In genomic region chr2:110528191-110528590, GRCm38 (mm10) we compare ENCODE assay signal across 15 mouse cellular contexts.
DNase-seq lines count a peak whose midpoint lies in the region; ATAC-seq and TF ChIP-seq lines count a peak whose summit lies in the region.
"Had no signal": no experiment of that assay in that cellular context is flagged by ENCODE, and none has a peak within 500 bp of the region (broad histone marks: within the 10 kb centered on the region; RNA-seq: fewer than 3 reads in every experiment).

No protein-coding gene starts in this region.

- no peaks in the 10 kb centered on the region for H3K9me3 ChIP-seq in hindbrain, embryonic 11.5 days (ENCODE audit: control insufficient read depth, low read length)
- no peaks in the 10 kb centered on the region for H3K9me3 ChIP-seq in hindbrain, embryonic 13.5 days
- H3K9me3 ChIP-seq in lung, postnatal 0 days (ENCODE audit: low read length): no peaks in the 10 kb centered on the region
- no peaks in the 10 kb centered on the region for H3K9me3 ChIP-seq in stomach, embryonic 16.5 days (replicated peaks; ENCODE audit: control insufficient read depth, low read length)
- H3K9me3 ChIP-seq: heart, embryonic 15.5 days; hindbrain, embryonic 15.5 days; liver, embryonic 12.5 days; midbrain, embryonic 13.5 days had no signal

- H3K9ac ChIP-seq in hindbrain, embryonic 11.5 days (ENCODE audit: low read depth, low read length): no peak overlapping the region
- H3K9ac ChIP-seq in hindbrain, embryonic 13.5 days: no peak overlapping the region
- no peak overlapping the region for H3K9ac ChIP-seq in lung, postnatal 0 days (replicated peaks; ENCODE audit: low read depth)
- no peak overlapping the region for H3K9ac ChIP-seq in stomach, embryonic 16.5 days (ENCODE audit: low read length)
- H3K9ac ChIP-seq: heart, embryonic 15.5 days; hindbrain, embryonic 15.5 days; liver, embryonic 12.5 days; midbrain, embryonic 13.5 days had no signal

- H3K27me3 ChIP-seq in hindbrain, embryonic 11.5 days (ENCODE audit: control insufficient read depth, insufficient read depth, low read length): no peaks in the 10 kb centered on the region
- no peaks in the 10 kb centered on the region for H3K27me3 ChIP-seq in hindbrain, embryonic 13.5 days
- no peaks in the 10 kb centered on the region for H3K27me3 ChIP-seq in lung, postnatal 0 days (replicated peaks; ENCODE audit: insufficient read depth, low read length)
- no peaks in the 10 kb centered on the region for H3K27me3 ChIP-seq in stomach, embryonic 16.5 days (ENCODE audit: control insufficient read depth, insufficient read depth, low read length)
- H3K27me3 ChIP-seq: heart, embryonic 15.5 days; hindbrain, embryonic 15.5 days; liver, embryonic 12.5 days; midbrain, embryonic 13.5 days had no signal

- H3K4me3 ChIP-seq in hindbrain, embryonic 11.5 days (ENCODE audit: low read depth, low read length): no peak overlapping the region
- no peak overlapping the region for H3K4me3 ChIP-seq in hindbrain, embryonic 13.5 days
- no peak overlapping the region for H3K4me3 ChIP-seq in lung, postnatal 0 days (ENCODE audit: low read depth, low read length)
- no peak overlapping the region for H3K4me3 ChIP-seq in stomach, embryonic 16.5 days (replicated peaks; ENCODE audit: low read length)
- H3K4me3 ChIP-seq: heart, embryonic 15.5 days; hindbrain, embryonic 15.5 days; liver, embryonic 12.5 days; midbrain, embryonic 13.5 days had no signal

- H3K4me2 ChIP-seq in hindbrain, embryonic 11.5 days (replicated peaks; ENCODE audit: low read depth, low read length): no peak overlapping the region
- no peak overlapping the region for H3K4me2 ChIP-seq in hindbrain, embryonic 13.5 days
- H3K4me2 ChIP-seq in lung, postnatal 0 days (replicated peaks; ENCODE audit: low read depth, low read length): no peak overlapping the region
- no peak overlapping the region for H3K4me2 ChIP-seq in stomach, embryonic 16.5 days (ENCODE audit: low read depth, low read length)
- H3K4me2 ChIP-seq: heart, embryonic 15.5 days; hindbrain, embryonic 15.5 days; liver, embryonic 12.5 days; midbrain, embryonic 13.5 days had no signal

- H3K4me1 ChIP-seq in hindbrain, embryonic 11.5 days (replicated peaks; ENCODE audit: control insufficient read depth, insufficient read depth, low read length): no peaks in the 10 kb centered on the region
- H3K4me1 ChIP-seq in hindbrain, embryonic 13.5 days (replicated peaks): no peaks in the 10 kb centered on the region
- H3K4me1 ChIP-seq in lung, postnatal 0 days (ENCODE audit: insufficient read depth, low read depth, low read length): no peaks in the 10 kb centered on the region
- no peaks in the 10 kb centered on the region for H3K4me1 ChIP-seq in stomach, embryonic 16.5 days (ENCODE audit: control insufficient read depth, insufficient read depth, low read length)
- H3K4me1 ChIP-seq: heart, embryonic 15.5 days; hindbrain, embryonic 15.5 days; liver, embryonic 12.5 days; midbrain, embryonic 13.5 days had no signal

- no peak overlapping the region for H3K27ac ChIP-seq in hindbrain, embryonic 11.5 days (ENCODE audit: low read depth, low read length)
- no peak overlapping the region for H3K27ac ChIP-seq in hindbrain, embryonic 13.5 days
- H3K27ac ChIP-seq in lung, postnatal 0 days (ENCODE audit: low read length): no peak overlapping the region
- H3K27ac ChIP-seq in stomach, embryonic 16.5 days (ENCODE audit: low read length): no peak overlapping the region
- H3K27ac ChIP-seq: heart, embryonic 15.5 days; hindbrain, embryonic 15.5 days; liver, embryonic 12.5 days; midbrain, embryonic 13.5 days had no signal

- peak; percentile 10 for DNase-seq in hindbrain, embryonic 11.5 days (ENCODE audit: low spot score)
- peak; percentile 21 for DNase-seq in lung, postnatal 0 days (ENCODE audit: low spot score)
- no peak for DNase-seq in lung, adult 18-20 months
- DNase-seq in forelimb bud, embryonic 11.5 days (ENCODE audit: low read depth, low spot score): peak; percentile 46
- no peak for DNase-seq in ovary, postnatal 36 days (ENCODE audit: low spot score)
- no peak for DNase-seq in spleen, adult 18-20 months
- DNase-seq: cerebellum, adult 2 months; lung, postnatal 4 days; thymus, postnatal 36 days had no signal

- TF ChIP-seq CTCF in lung, postnatal 0 days (IDR thresholded peaks at IDR 0.05): no peak

- ATAC-seq in hindbrain, embryonic 11.5 days (ENCODE audit: low FRiP score): no peak
- ATAC-seq in hindbrain, embryonic 13.5 days (ENCODE audit: low FRiP score): no peak
- no peak for ATAC-seq in lung, postnatal 0 days
- ATAC-seq in stomach, embryonic 16.5 days (ENCODE audit: insufficient read depth, low FRiP score): peak; percentile 50; the same call in 1 of the 2 replicates
- ATAC-seq: liver, embryonic 12.5 days; midbrain, embryonic 13.5 days had no signal

- no peak for TF ChIP-seq EP300 in lung, postnatal 0 days (IDR thresholded peaks at IDR 0.05)

- no peaks in the 10 kb centered on the region for H3K36me3 ChIP-seq in hindbrain, embryonic 11.5 days (ENCODE audit: control insufficient read depth, insufficient read depth, low read length)
- H3K36me3 ChIP-seq in hindbrain, embryonic 13.5 days: no peaks in the 10 kb centered on the region
- H3K36me3 ChIP-seq in lung, postnatal 0 days (ENCODE audit: insufficient read depth, low read length): no peaks in the 10 kb centered on the region
- H3K36me3 ChIP-seq in stomach, embryonic 16.5 days (ENCODE audit: control insufficient read depth, insufficient read depth, low read length): no peaks in the 10 kb centered on the region
- H3K36me3 ChIP-seq: heart, embryonic 15.5 days; hindbrain, embryonic 15.5 days; liver, embryonic 12.5 days; midbrain, embryonic 13.5 days had no signal

- WGBS in hindbrain, embryonic 11.5 days: 57% methylated on average over 3 of the region's 3 CpGs
- WGBS in hindbrain, embryonic 13.5 days: 75% methylated on average over 3 of the region's 3 CpGs
- WGBS in lung, postnatal 0 days: 24% methylated on average over 3 of the region's 3 CpGs
- 18% methylated on average over 3 of the region's 3 CpGs for WGBS in stomach, embryonic 16.5 days

Comparison
In these comparisons a context has a peak if more than half of its experiments do, and no peak if none do; other contexts are left out.
1. DNase-seq: peak in hindbrain, embryonic 11.5 days (single experiment), lung, postnatal 0 days (single experiment) and forelimb bud, embryonic 11.5 days (single experiment); none in lung, adult 18-20 months (0 of 2), ovary, postnatal 36 days (single experiment) and spleen, adult 18-20 months (0 of 2).